Mouse (Mus musculus): Measurements from ENCODE around the gene Lrriq1. TPM values are rescaled to one million over a fixed set of nuclear protein-coding genes. Genes with fewer than 3 reads are reported as not detected.

Lrriq1 gene
- total and polyA plus RNA-seq, 3 experiments = 0.12 TPM; not detected in 2

DNA sequence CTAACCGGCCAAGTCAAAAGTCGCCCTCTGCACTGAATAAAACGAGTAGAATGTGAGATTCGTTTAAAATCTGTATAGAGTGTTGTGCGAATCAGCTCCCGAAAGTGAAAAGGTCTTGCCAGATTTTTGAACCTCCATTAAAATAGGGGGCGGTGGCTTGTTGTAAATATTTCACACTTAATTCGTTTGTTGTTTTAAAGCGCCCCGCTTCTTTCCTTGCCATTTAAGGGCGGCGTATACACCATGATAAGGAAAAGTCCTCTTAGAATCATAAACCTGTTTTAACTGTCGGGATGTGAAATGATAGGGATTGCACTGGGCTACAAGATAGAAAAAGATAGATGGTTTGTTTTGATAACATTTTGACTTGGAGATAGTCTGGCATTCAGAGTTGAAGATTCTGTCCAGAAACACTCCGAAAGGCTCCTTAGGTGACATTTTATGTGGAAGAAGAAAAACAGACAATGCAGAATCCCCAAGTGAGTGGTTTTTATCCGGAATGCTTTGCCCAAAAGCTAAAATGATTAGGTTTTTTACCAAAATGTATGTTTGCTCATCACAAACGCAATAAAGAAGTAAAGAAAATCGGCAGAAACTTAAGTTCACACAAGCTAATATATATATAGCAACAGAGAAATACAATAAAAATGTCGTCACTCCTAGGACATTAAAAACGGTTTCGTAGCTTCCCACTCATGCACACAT, 208.7 kb downstream of the Lrriq1 start:
- TF ChIP-seq CTCF (IDR thresholded peaks at IDR 0.05) (no peak), POLR2A (IDR thresholded peaks at IDR 0.05; ENCODE audit: insufficient read depth, low read depth, low read length) (no peak), EP300 (IDR thresholded peaks at IDR 0.05; ENCODE audit: insufficient read depth, low read depth, low read length) (no peak)
- Histone ChIP-seq H3K4me3 (no peak overlapping the region), H3K27me3 (ENCODE audit: control insufficient read depth, insufficient read depth, low read length) (peaks cover 26% of the 10 kb centered on the region), H3K9ac (ENCODE audit: low read depth, low read length) (no peak overlapping the region), H3K27ac (no peak overlapping the region), H3K36me3 (ENCODE audit: control insufficient read depth, insufficient read depth, low read length) (no peaks in the 10 kb centered on the region), H3K79me2 (replicated peaks; ENCODE audit: control insufficient read depth, insufficient read depth, low read length) (no peaks in the 10 kb centered on the region), H3K4me1 (ENCODE audit: control insufficient read depth, insufficient read depth, low read length) (no peaks in the 10 kb centered on the region)
- no peak for DNase-seq
- 7% methylated on average over 20 of the region's 20 CpGs for WGBS
- intact Hi-C loops (cut with DNase I) = no loop called here

DNA sequence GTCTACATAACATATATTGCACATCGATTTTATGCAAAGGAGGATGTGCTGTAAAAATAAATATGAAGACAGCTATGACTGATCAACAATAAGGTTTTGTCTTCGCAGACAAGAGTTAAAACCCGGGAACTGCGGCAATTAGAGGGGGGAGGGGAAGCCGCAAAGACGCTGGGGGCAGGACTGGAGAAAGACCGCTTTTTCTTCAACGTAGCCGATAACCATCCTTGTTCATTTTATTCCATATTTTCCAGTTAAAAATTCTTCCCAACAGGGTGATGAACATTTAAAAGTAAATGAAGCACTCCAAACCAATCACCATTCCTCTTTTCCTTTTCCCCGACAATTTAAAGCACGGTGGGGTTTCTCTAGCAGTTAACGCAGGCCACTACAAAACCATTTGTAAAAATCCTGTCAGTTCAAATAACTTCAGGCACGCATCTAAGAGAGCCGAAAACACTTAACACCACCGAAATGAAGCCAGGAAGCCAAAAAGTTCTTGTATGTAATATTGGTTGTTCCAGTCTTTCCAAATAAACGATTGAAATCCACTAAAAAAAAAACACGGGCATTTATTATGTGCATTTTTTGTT, 209.4 kb downstream of the Lrriq1 start:
- H3K27ac ChIP-seq = no peak overlapping the region
- H3K4me3 ChIP-seq = no peak overlapping the region
- H3K36me3 ChIP-seq (ENCODE audit: control insufficient read depth, insufficient read depth, low read length) = no peaks in the 10 kb centered on the region
- intact Hi-C loops (cut with DNase I) = no loop called here
- 3% methylated on average over 17 of the region's 17 CpGs for WGBS
- H3K27me3 ChIP-seq (ENCODE audit: control insufficient read depth, insufficient read depth, low read length) = peaks cover 24% of the 10 kb centered on the region
- no peak for TF ChIP-seq CTCF (IDR thresholded peaks at IDR 0.05)
- TF ChIP-seq POLR2A (IDR thresholded peaks at IDR 0.05; ENCODE audit: insufficient read depth, low read depth, low read length) = no peak
- TF ChIP-seq EP300 (IDR thresholded peaks at IDR 0.05; ENCODE audit: insufficient read depth, low read depth, low read length) = no peak
- no peaks in the 10 kb centered on the region for H3K79me2 ChIP-seq (replicated peaks; ENCODE audit: control insufficient read depth, insufficient read depth, low read length)
- H3K4me1 ChIP-seq (ENCODE audit: control insufficient read depth, insufficient read depth, low read length) = no peaks in the 10 kb centered on the region
- H3K9ac ChIP-seq (ENCODE audit: low read depth, low read length) = no peak overlapping the region
- DNase-seq = no peak

DNA sequence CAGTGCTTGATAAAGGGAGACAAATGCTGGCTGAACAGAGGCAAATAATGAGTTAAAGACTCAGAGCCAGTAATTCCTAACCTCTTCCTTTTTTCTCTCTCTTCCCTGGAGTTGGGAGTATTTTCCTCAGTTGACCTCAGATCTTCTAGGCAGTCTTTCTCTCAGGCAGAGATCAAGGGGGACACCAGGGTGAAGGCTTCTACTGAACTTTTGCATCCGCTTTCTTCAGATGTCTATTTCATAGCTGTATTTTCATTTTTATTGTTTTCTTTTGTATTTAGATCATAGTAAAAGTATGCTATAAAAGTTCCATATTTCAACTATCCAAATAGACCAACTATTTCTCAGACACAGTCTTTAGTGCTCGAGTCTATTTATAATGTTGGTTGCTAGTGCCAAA, 233.6 kb downstream of the Lrriq1 start:
- DNase-seq = no peak
- Histone ChIP-seq H3K9ac (ENCODE audit: low read depth, low read length) (no peak overlapping the region), H3K27ac (no peak overlapping the region), H3K4me3 (no peak overlapping the region), H3K79me2 (replicated peaks; ENCODE audit: control insufficient read depth, insufficient read depth, low read length) (no peaks in the 10 kb centered on the region), H3K36me3 (ENCODE audit: control insufficient read depth, insufficient read depth, low read length) (no peaks in the 10 kb centered on the region), H3K27me3 (ENCODE audit: control insufficient read depth, insufficient read depth, low read length) (no peaks in the 10 kb centered on the region), H3K4me1 (ENCODE audit: control insufficient read depth, insufficient read depth, low read length) (no peaks in the 10 kb centered on the region)
- 56% methylated on average over 2 of the region's 2 CpGs for WGBS
- intact Hi-C loops (cut with DNase I) = no loop called here
- TF ChIP-seq EP300 (IDR thresholded peaks at IDR 0.05; ENCODE audit: insufficient read depth, low read depth, low read length) (no peak), CTCF (IDR thresholded peaks at IDR 0.05) (no peak), POLR2A (IDR thresholded peaks at IDR 0.05; ENCODE audit: insufficient read depth, low read depth, low read length) (no peak)

DNA sequence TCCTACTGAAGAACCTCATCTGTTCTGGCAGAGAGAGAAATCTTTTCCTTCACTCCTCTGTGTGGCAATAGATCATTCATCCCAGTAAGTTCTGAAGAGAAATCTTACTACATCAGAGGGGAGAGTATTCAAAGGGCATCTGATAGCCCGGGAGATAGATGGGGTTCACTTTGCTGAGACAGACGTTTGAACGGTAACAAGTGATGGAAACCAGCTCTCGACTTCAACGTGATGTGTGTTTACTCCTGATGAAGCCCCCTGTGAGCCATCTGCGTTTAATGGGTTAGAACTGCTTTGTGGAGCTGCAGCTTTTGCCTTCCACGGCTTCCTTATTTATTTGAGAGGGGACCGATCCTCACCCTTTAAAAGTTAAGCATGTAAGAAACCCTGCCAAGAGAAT, 235.2 kb downstream of the Lrriq1 start:
- TF ChIP-seq CTCF (IDR thresholded peaks at IDR 0.05) = no peak
- TF ChIP-seq POLR2A (IDR thresholded peaks at IDR 0.05; ENCODE audit: insufficient read depth, low read depth, low read length) = no peak
- no peak for TF ChIP-seq EP300 (IDR thresholded peaks at IDR 0.05; ENCODE audit: insufficient read depth, low read depth, low read length)
- H3K79me2 ChIP-seq (replicated peaks; ENCODE audit: control insufficient read depth, insufficient read depth, low read length) = no peaks in the 10 kb centered on the region
- H3K9ac ChIP-seq (ENCODE audit: low read depth, low read length) = no peak overlapping the region
- H3K36me3 ChIP-seq (ENCODE audit: control insufficient read depth, insufficient read depth, low read length) = no peaks in the 10 kb centered on the region
- H3K27ac ChIP-seq = no peak overlapping the region
- DNase-seq = no peak
- H3K4me1 ChIP-seq (ENCODE audit: control insufficient read depth, insufficient read depth, low read length) = no peaks in the 10 kb centered on the region
- 27% methylated on average over 8 of the region's 8 CpGs for WGBS
- intact Hi-C loops (cut with DNase I) = no loop called here
- no peak overlapping the region for H3K4me3 ChIP-seq
- no peaks in the 10 kb centered on the region for H3K27me3 ChIP-seq (ENCODE audit: control insufficient read depth, insufficient read depth, low read length)

DNA sequence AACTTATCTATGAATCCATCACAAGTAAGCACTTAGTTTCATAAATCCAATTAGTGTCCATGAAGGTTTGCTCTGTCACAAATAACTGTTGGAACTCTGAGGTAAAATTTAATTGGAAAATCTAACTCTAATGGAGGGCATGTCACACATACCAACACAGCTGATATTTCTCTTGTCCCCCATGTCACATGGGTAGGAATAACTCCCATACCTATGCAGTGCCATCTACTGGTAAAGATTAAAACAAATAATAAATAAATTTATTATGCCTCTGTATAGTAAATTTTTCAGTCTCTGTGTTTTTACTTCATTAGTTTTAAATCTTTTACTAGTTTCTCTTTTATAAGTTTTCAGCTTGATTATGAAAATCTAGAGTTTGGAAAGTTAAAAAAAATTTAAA, 236.5 kb downstream of the Lrriq1 start:
- no peak for DNase-seq
- no peak for TF ChIP-seq EP300 (IDR thresholded peaks at IDR 0.05; ENCODE audit: insufficient read depth, low read depth, low read length)
- peak; percentile 24; the same call in 1 of the 2 replicates for TF ChIP-seq CTCF (IDR thresholded peaks at IDR 0.05)
- TF ChIP-seq POLR2A (IDR thresholded peaks at IDR 0.05; ENCODE audit: insufficient read depth, low read depth, low read length) = no peak
- Histone ChIP-seq H3K36me3 (ENCODE audit: control insufficient read depth, insufficient read depth, low read length) (no peaks in the 10 kb centered on the region), H3K79me2 (replicated peaks; ENCODE audit: control insufficient read depth, insufficient read depth, low read length) (no peaks in the 10 kb centered on the region), H3K27ac (no peak overlapping the region), H3K4me1 (ENCODE audit: control insufficient read depth, insufficient read depth, low read length) (no peaks in the 10 kb centered on the region), H3K4me3 (no peak overlapping the region), H3K9ac (ENCODE audit: low read depth, low read length) (no peak overlapping the region), H3K27me3 (ENCODE audit: control insufficient read depth, insufficient read depth, low read length) (no peaks in the 10 kb centered on the region)
- intact Hi-C loops (cut with DNase I) = no loop called here

Other genes with a start within 250 kb of the Lrriq1 start
- gene Alx1, start 206.1 kb downstream of the Lrriq1 start, total RNA-seq (2021) = not detected
- gene Alx1, start 206.1 kb downstream of the Lrriq1 start, polyA plus RNA-seq (2012; rRNA removed) = 0.14 TPM in 1 of 2 replicates, not detected in the other
- gene Slc6a15, start 131.5 kb upstream of the Lrriq1 start, total RNA-seq (2021) = under 1 TPM; 0.23 to 0.27 TPM
- 0.06 and 0.08 TPM in 2 replicates for gene Slc6a15, start 131.5 kb upstream of the Lrriq1 start, polyA plus RNA-seq (2012; rRNA removed)

Measured in heart, adult 2 months (tissue).